22 mouse cellular contexts compared by ENCODE assay signal in the genomic region with DNA sequence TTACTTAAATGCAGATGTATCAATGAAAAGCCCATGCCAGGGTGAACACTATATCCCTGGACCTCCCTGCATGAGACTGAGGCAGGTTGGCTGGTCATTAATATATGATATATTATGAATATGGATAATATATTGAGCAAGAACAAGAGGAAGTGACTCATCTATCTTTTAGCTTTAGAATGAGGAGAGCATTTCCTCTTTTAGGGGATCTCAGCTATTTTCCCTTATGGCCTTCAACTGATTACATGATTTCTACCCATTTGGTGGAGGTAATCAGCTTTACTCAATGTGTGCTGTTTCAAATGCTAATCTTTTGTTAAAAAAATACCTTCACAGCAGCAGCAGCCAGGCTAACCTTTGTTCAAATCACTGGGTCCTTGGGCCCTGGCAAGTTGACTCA. TPM values are rescaled to one million over a fixed set of nuclear protein-coding genes. Genes with fewer than 3 reads are reported as not detected.
"Had no signal": no experiment of that assay in that cellular context is flagged by ENCODE, and none has a peak within 500 bp of the region (broad histone marks: within the 10 kb centered on the region; RNA-seq: fewer than 3 reads in every experiment).

No protein-coding gene starts in this region.

- H3K27ac ChIP-seq: left cerebral cortex, adult 2 months; limb, embryonic 15.5 days; liver, embryonic 12.5 days; lung, embryonic 15.5 days; midbrain, embryonic 10.5 days; neural tube, embryonic 12.5 days; stomach, embryonic 15.5 days had no signal

- H3K4me3 ChIP-seq: left cerebral cortex, adult 2 months; limb, embryonic 15.5 days; liver, embryonic 12.5 days; lung, embryonic 15.5 days; midbrain, embryonic 10.5 days; neural tube, embryonic 12.5 days; stomach, embryonic 15.5 days had no signal

- H3K36me3 ChIP-seq: limb, embryonic 15.5 days; liver, embryonic 12.5 days; lung, embryonic 15.5 days; midbrain, embryonic 10.5 days; neural tube, embryonic 12.5 days; stomach, embryonic 15.5 days had no signal

- H3K4me1 ChIP-seq: limb, embryonic 15.5 days; liver, embryonic 12.5 days; lung, embryonic 15.5 days; midbrain, embryonic 10.5 days; neural tube, embryonic 12.5 days; stomach, embryonic 15.5 days had no signal

- H3K4me2 ChIP-seq: limb, embryonic 15.5 days; liver, embryonic 12.5 days; lung, embryonic 15.5 days; neural tube, embryonic 12.5 days; stomach, embryonic 15.5 days had no signal

- H3K27me3 ChIP-seq: limb, embryonic 15.5 days; liver, embryonic 12.5 days; lung, embryonic 15.5 days; neural tube, embryonic 12.5 days; stomach, embryonic 15.5 days had no signal

- ATAC-seq: liver, embryonic 12.5 days had no signal

- H3K9ac ChIP-seq: limb, embryonic 15.5 days; liver, embryonic 12.5 days; lung, embryonic 15.5 days; neural tube, embryonic 12.5 days; stomach, embryonic 15.5 days had no signal

- H3K9me3 ChIP-seq: limb, embryonic 15.5 days; liver, embryonic 12.5 days; lung, embryonic 15.5 days; midbrain, embryonic 10.5 days; neural tube, embryonic 12.5 days; stomach, embryonic 15.5 days had no signal

- DNase-seq: kidney, adult 11 months; kidney, adult 9 months; kidney, postnatal 14 days; lung, postnatal 14 days; midbrain, embryonic 14.5 days; retina, postnatal 1 day; right cerebral cortex, postnatal 4 days; spleen, adult 18-20 months; thymus, postnatal 36 days had no signal

RNA-seq across cellular contexts. Expression of gene Serpinb7, which starts 18.0 kb away (rescaled TPM):
- total RNA-seq: layer of hippocampus, postnatal 25 days; left cerebral cortex, adult 2 months; left cerebral cortex, postnatal 25 days had no signal
- polyA plus RNA-seq: large intestine, adult 2 months; limb, embryonic 11.5 days; liver, embryonic 12.5 days; liver, embryonic 16.5 days; midbrain, embryonic 10.5 days; midbrain, embryonic 14.5 days; neural tube, embryonic 12.5 days had no signal

RNA-seq across cellular contexts. Expression of gene Serpinb11, which starts 20.5 kb away (rescaled TPM):
- total RNA-seq: layer of hippocampus, postnatal 25 days; left cerebral cortex, adult 2 months; left cerebral cortex, postnatal 25 days had no signal
- polyA plus RNA-seq: large intestine, adult 2 months; limb, embryonic 11.5 days; liver, embryonic 12.5 days; liver, embryonic 16.5 days; midbrain, embryonic 10.5 days; midbrain, embryonic 14.5 days; neural tube, embryonic 12.5 days; testis, adult 2 months had no signal
